Mouse (Mus musculus) spleen, adult 18-20 months (tissue): ENCODE measurements around the gene Mrpl42.
"Not testable (repeated sequence)": the region's sequence is repeated elsewhere in the genome, so short reads cannot be mapped to it uniquely, and the experiment has no call there.

Experiments used
- DNase-seq, 2 experiments: peaks; one replicate each; pipeline ENCODE4 v3.0.0; 2022; ENCODE audit warnings: mixed read lengths in 2 of 2

Gene Mrpl42

GRCm38 (mm10) chr10:95501463-95502081 is at the start of gene Mrpl42:
TSS of gene Mrpl42 (minus strand) at chr10:95501940.
- peak; percentile 69 to 83 for DNase-seq

GRCm38 (mm10) chr10:95550506-95550905 is 48.8 kb upstream of the Mrpl42 start:
- DNase-seq: no peak

- DNase-seq: not testable (repeated sequence)
Measured at GRCm38 (mm10) chr10:95549080-95549479, 47.3 kb upstream of the Mrpl42 start.

DNA sequence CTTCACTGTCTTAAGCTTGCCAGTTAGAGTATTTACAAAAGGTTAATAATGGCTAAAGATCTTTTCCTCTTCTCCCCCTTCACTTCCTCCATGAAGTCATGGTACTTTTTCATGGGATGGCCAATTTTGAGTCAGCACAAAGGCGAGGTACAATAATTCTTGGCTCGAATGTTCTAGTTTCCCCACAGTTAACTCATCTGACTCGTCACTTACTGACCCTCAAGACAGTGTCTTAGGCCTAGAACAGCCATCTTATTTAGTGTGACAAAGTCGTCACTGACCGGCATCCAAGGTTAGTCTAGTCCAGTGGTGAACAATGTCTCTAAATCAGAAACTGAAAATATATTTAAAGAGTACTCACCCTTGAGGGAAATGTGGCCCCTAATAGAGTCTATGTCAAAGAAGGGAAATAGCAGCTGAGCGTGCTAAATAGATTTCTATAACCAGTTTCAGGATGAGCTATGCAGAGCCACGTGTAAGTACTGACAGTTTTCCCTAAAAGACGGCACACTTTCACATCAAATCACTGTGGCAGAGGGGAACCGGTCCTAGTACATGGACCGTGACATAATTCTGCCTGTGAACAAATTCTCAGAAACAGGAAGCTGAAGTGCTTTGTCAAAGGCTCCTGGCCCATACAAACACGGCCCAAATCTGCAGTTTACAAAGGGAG is 46.5 kb upstream of the Mrpl42 start:
- no peak for DNase-seq

GRCm38 (mm10) chr10:95546178-95546577 is 44.4 kb upstream of the Mrpl42 start:
- no peak for DNase-seq

DNA sequence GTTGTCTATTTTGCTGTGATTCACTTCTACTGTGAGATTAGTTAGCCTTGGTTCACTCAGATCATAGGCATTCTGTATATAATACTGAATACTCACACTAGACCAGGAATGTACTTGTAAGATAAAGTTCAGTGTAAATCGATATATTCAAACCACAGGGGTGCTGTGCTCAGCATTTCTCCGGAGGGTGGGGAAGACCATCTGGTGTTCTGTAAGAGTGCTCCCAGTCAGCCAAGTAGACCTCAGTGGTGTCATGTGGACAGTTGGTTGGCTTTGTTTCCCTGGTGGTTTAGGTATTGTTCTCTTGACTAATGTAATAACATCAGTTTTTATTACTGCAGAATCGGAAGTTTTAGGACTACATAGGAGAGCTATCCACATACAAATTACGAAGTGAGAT is 43.3 kb upstream of the Mrpl42 start:
- no peak for DNase-seq

DNA sequence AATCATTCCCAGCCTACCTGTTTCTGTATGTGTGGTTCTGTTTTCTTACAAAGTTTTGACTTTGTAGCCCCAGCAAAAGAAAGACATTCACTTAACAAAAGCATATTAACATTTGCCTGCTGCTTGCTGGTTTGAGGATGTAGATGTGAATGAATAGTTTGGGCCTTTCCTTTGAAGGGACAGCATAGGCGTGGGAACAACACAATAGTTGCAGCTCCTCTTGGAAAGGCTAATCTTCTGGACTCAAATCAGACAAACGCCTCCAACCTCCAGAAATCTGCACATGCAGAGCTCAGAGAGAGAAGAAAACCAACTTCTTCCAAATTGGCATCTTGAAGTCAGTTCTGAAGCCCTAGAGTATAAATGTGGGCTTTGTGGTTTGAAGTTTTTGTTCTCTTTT is 42.9 kb upstream of the Mrpl42 start:
- DNase-seq: no peak

DNA sequence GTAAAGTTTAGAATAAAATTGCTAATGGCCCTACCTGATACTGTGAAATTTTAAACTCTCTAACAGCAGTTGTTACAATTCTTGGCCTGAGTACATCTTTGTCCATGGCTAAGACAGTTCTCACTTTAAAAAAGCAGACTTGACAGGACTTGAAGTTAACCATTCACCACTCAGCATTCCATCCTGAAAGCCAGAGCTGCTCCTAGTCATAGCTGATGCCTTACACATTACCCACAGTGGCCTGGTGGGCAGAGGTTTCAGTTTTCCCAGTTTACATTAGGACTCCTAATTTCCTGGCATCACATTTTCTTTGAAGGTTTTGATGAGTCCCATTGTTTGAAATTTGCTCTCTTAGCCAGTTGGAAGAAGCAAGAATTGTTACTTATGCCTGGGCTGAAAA is 42.3 kb upstream of the Mrpl42 start:
- DNase-seq: no peak

DNA sequence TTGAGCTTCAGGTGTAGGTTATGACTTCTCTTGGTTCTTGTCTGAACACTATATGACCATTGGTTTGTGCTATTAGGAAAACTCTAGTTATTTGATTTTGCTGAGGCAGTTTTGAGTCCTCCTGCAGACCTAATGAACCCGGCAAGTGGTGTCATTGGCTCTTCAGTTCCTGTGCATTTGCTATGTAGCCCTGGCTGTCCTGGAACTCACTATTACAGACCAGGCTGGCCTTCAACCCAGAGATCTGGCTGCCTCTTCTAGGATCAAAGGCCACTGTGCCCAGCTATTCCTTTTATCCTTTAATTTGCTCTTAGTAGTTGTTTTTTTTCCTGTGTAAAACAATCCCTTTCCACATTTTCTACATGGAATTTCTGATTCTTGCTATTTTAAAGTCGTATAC is 41.6 kb upstream of the Mrpl42 start:
- no peak for DNase-seq

DNA sequence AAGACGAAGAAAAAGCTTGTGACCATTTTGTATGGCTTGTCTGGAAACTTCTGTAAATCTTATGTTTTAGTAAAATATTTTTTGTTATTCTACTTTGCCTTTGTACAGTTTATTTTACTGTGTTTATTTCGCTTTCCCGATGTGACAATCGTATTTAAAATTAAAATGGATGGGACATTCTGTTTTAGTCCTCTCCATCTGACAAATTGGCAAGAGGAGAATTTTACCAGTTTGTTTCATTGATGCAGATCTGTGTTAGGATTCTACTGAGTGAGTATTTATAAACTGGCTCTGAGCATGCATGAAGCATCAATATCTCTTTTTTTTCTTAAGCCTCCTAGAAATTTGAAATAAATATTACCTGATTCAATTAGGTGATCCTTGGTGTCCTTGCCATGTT is 41.2 kb upstream of the Mrpl42 start:
- no peak for DNase-seq

DNA sequence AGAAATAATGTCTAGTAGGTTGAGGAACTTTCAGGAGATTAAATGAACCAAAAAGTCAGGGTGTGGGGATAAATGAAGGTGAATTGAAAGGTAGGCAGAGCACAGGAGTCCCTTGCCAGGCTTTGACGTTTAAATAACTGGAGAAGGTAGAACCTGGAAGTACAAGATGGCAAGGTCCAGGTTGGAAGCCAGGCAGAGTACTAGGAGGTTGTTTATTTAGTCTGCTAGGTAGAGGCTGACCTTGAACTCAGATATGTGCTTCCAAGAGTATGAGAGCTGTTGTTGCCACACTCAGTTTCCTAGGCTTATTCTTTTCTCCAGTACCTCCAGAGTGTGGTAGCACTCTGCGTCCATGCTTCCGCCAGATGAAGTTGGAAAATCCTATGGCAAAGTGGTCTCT is 38.1 kb upstream of the Mrpl42 start:
- no peak for DNase-seq

GRCm38 (mm10) chr10:95539260-95539659 is 37.5 kb upstream of the Mrpl42 start:
- no peak for DNase-seq

- no peak for DNase-seq
Measured at GRCm38 (mm10) chr10:95536222-95536541, 34.4 kb upstream of the Mrpl42 start.

GRCm38 (mm10) chr10:95535399-95536221 is 33.9 kb upstream of the Mrpl42 start:
- no peak for DNase-seq

GRCm38 (mm10) chr10:95533382-95533781 is 31.6 kb upstream of the Mrpl42 start:
- no peak for DNase-seq

DNA sequence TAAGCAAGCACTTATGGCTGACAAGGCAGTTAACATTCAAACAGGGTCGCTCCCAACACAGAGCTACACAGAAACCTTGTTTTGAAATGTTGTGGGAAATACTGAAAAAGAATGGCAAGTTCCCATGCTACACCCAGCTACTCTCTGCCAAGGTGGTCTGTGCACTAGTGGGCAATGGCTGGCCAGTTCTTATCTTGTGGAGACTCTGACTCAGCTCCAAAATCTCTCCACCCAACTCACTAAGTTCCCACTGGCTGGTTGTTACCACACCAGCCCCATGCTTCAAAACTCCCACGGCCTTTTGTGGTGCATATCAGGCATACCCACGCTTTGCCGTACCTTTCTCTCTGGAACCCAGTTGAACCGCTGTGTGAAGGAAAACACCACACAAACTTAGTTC is 31.2 kb upstream of the Mrpl42 start:
- DNase-seq: no peak

DNA sequence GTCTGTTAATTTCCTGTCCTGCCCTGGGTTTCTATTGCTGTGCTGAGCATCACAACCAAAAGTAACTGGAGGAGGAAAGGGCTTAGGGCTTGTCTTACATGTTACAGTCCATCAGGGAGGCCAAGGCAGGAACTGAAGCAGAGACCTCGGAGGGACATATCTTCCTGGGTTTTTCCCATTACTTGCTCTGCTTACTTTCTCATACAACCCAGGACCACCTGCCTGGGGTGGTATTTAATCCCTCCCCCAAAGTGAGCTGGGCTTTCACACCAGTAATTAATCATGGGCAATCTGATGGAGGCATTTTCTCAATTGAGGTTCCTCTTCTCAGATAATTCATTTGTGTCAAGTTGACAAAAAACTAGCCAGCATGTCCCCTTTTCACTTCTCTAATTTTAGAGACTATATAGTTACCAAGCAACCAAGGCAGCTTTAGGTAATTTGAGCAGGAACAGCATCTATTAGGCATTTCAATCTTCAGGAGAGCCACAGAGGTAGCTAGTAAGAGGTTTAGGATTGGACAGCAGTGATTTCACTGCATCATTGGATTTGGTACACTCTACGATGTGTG is 28.9 kb upstream of the Mrpl42 start:
- no peak for DNase-seq

- DNase-seq: no peak
Measured at GRCm38 (mm10) chr10:95526495-95527122, 24.9 kb upstream of the Mrpl42 start.

DNA sequence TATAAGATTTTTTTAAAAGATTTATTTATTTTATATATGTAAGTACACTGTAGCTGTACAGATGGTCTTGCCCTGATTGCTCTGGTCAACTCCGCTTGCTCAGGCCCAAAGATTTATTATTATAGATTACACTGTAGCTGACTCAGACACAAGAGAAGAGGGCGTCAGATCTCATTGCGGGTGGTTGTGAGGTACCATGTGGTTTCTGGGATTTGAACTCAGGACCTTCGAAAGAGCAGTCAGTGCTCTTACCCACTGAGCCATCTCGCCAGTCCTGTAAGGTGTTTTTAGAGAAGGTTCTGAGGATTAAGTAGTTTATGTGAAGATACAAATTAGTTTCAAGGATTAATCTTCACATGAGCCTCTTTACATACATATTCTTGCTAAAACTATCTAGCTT is 24.1 kb upstream of the Mrpl42 start:
- DNase-seq: no peak

GRCm38 (mm10) chr10:95525037-95525675 is 23.4 kb upstream of the Mrpl42 start:
- no peak for DNase-seq

DNA sequence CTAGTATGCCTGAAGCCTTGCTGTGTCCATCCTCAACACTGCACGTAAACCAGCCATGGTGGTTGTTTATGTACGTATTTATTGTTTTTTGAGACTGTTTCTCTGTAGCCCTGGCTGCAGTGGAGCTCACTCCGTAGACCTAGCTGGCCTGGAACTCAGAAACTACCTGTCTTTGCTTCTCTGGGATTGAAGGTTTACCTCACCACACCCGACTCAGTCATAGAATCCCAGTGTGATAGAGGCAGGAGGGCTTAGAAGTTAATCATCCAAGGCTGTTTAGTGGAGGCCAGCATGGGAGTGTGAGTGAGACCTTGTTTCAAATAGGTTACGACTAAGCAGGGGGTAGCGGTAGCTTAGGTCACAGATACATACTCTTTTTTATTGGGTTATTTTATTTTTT is 15.9 kb upstream of the Mrpl42 start:
- DNase-seq: no peak

- peak in 1 of 2 experiments; percentile 56 for DNase-seq
Measured at GRCm38 (mm10) chr10:95515293-95515931, 13.7 kb upstream of the Mrpl42 start.
